Mouse (Mus musculus) MEL (cell line): Measurements from ENCODE around the gene Mark1. TPM values are rescaled to one million over a fixed set of nuclear protein-coding genes. Genes with fewer than 3 reads are reported as not detected.

ENCODE experiments used
- DNase-seq: peaks from one replicate; pipeline ENCODE4 v3.0.0; 2011; ENCODE audit warnings: low read depth, low spot score
- H3K27ac ChIP-seq: 2 replicates; pipeline ENCODE4 v1.5.1; 2012; ENCODE audit warnings: low read depth, mild to moderate bottlenecking, control low read depth, low read length, moderate library complexity; ENCODE audit not compliant: control insufficient read depth
- H3K27me3 ChIP-seq, 2 experiments: fragments of 150-350 bp in 1 of 2; sonication (generic) in 1 of 2; 2 replicates each; pipeline ENCODE4 v1.6.1; 2012; ENCODE audit warnings: low read length in 2 of 2, mild to moderate bottlenecking in 2 of 2, improper control_type of control experiment in 1 of 2, moderate library complexity in 1 of 2; ENCODE audit not compliant: insufficient read depth in 2 of 2, control insufficient read depth in 1 of 2
- H3K36me3 ChIP-seq, 2 experiments: 2 replicates each; pipeline ENCODE4 v1.6.1; 2012 to 2014; ENCODE audit warnings: low read length in 2 of 2, improper control_type of control experiment in 1 of 2, inconsistent platforms in 1 of 2, mild to moderate bottlenecking in 1 of 2; ENCODE audit not compliant: insufficient read depth in 2 of 2, control insufficient read depth in 1 of 2
- H3K4me1 ChIP-seq, 2 experiments: fragments of 150-350 bp in 1 of 2; sonication (generic) in 1 of 2; 2 replicates each; pipeline ENCODE4 v1.6.1; 2012; ENCODE audit warnings: low read length in 2 of 2, improper control_type of control experiment in 1 of 2, mild to moderate bottlenecking in 1 of 2; ENCODE audit not compliant: insufficient read depth in 2 of 2, control insufficient read depth in 1 of 2
- H3K4me3 ChIP-seq, 2 experiments: fragments of 150-350 bp in 1 of 2; sonication (generic) in 1 of 2; 2 replicates each; pipeline ENCODE4 v1.5.1; 2012; ENCODE audit warnings: low read depth in 2 of 2, low read length in 2 of 2, mild to moderate bottlenecking in 2 of 2, moderate library complexity in 2 of 2, control low read depth in 1 of 2, improper control_type of control experiment in 1 of 2; ENCODE audit not compliant: control insufficient read depth in 1 of 2, insufficient read depth in 1 of 2
- H3K79me2 ChIP-seq: 2 replicates; pipeline ENCODE4 v1.6.1; 2012; ENCODE audit warnings: mild to moderate bottlenecking, low read length, moderate library complexity; ENCODE audit not compliant: control insufficient read depth, poor library complexity, insufficient read depth
- H3K9ac ChIP-seq: 2 replicates; pipeline ENCODE4 v1.6.1; 2012; ENCODE audit warnings: low read depth, mild to moderate bottlenecking, control low read depth, low read length, moderate library complexity; ENCODE audit not compliant: control insufficient read depth, poor library complexity, severe bottlenecking
- H3K9me3 ChIP-seq: fragments of 150-350 bp; sonication (generic); replicated peaks from 2 replicates; pipeline ENCODE4 v1.6.1; 2012; ENCODE audit warnings: mild to moderate bottlenecking, low read length, improper control_type of control experiment, moderate library complexity; ENCODE audit not compliant: insufficient read depth
- E2F4 ChIP-seq: IDR thresholded peaks from 2 replicates; pipeline ENCODE4 v1.6.1; 2011; ENCODE audit warnings: low read depth, low read length, improper control_type of control experiment, borderline replicate concordance
- ELF1 ChIP-seq: IDR thresholded peaks from 2 replicates; pipeline ENCODE4 v1.6.1; 2014; ENCODE audit warnings: low read depth, mild to moderate bottlenecking, inconsistent platforms, low read length, improper control_type of control experiment, moderate library complexity
- GABPA ChIP-seq: IDR thresholded peaks from 2 replicates; pipeline ENCODE4 v1.6.1; 2012; ENCODE audit warnings: low read depth, mild to moderate bottlenecking, inconsistent platforms, low read length, improper control_type of control experiment, moderate library complexity
- JUND ChIP-seq: IDR thresholded peaks from 2 replicates; pipeline ENCODE4 v1.6.1; 2011; ENCODE audit warnings: low read depth, mild to moderate bottlenecking, improper control_type of control experiment, low read length
- MAX ChIP-seq: IDR thresholded peaks from 2 replicates; pipeline ENCODE4 v1.6.1; 2011; ENCODE audit warnings: low read length, improper control_type of control experiment
- MAZ ChIP-seq: IDR thresholded peaks from 2 replicates; pipeline ENCODE4 v1.6.1; 2012; ENCODE audit warnings: low read depth, mild to moderate bottlenecking, inconsistent platforms, low read length, improper control_type of control experiment
- MXI1 ChIP-seq: IDR thresholded peaks from 2 replicates; pipeline ENCODE4 v1.6.1; 2011; ENCODE audit warnings: mild to moderate bottlenecking, low read depth, low read length, improper control_type of control experiment
- MYB ChIP-seq: IDR thresholded peaks from 2 replicates; pipeline ENCODE4 v1.6.1; 2011; ENCODE audit warnings: mild to moderate bottlenecking, low read depth, low read length, improper control_type of control experiment
- NELFE ChIP-seq: IDR thresholded peaks from 2 replicates; pipeline ENCODE4 v1.6.1; 2011; ENCODE audit warnings: low read depth, low read length, improper control_type of control experiment
- RCOR1 ChIP-seq: IDR thresholded peaks from 2 replicates; pipeline ENCODE4 v1.6.1; 2012; ENCODE audit warnings: low read depth, mild to moderate bottlenecking, inconsistent platforms, low read length, improper control_type of control experiment
- SMC3 ChIP-seq: IDR thresholded peaks from 2 replicates; pipeline ENCODE4 v1.6.1; 2011; ENCODE audit warnings: low read depth, low read length, improper control_type of control experiment
- TBP ChIP-seq: IDR thresholded peaks from 2 replicates; pipeline ENCODE4 v1.8.0; 2011; ENCODE audit warnings: low read depth, low read length, improper control_type of control experiment
- TCF12 ChIP-seq: IDR thresholded peaks from 2 replicates; pipeline ENCODE4 v1.6.1; 2014; ENCODE audit warnings: low read depth, mild to moderate bottlenecking, inconsistent platforms, low read length, improper control_type of control experiment, moderate library complexity
- ZKSCAN1 ChIP-seq: IDR thresholded peaks from 2 replicates; pipeline ENCODE4 v1.6.1; 2012; ENCODE audit warnings: low read depth, mild to moderate bottlenecking, inconsistent platforms, low read length, improper control_type of control experiment, moderate library complexity
- polyA plus RNA-seq, 2 experiments: library from polyadenylated mRNA; stranded (reverse) in 1 of 2; unstranded in 1 of 2; fragments of >175 nt in 1 of 2; fragments of >200 nt in 1 of 2; gene quantifications; 2 replicates each; pipeline versions ENCODE4 v1.2.1 to v1.2.4; 2012; ENCODE audit warnings: low replicate concordance in 2 of 2, low read depth in 1 of 2; ENCODE audit not compliant: insufficient read length in 2 of 2, insufficient read depth in 1 of 2, missing spikeins in 1 of 2
- total RNA-seq: library from RNA; depleted of rRNA; stranded (reverse); fragments of 300-350 nt; gene quantifications from 2 replicates; pipeline ENCODE4 v1.2.3, GENCODE M21; 2012

Gene Mark1
- total and polyA plus RNA-seq, 3 experiments, result not detected

DNA sequence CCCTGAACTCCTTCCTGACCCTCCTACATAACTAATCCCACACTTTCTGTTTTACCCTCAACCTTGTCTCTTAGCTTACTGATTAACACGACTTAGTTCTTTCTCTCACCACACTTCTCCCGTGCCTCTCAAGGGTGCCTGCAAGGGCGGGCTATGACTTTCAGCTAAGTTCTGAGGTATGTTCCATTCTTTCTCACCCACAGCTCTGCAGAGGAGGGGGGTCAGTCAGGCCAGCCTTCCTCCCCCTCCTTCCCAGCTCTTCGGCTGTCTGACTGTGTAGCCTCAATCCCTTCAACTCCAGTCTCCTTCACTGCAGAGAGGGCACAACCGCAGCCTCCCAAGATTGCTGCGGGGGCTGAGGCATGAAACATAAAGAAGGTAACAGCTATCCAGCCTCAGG lies 120.5 kb downstream of the Mark1 start:
- Histone ChIP-seq H3K36me3 (no peaks in the 10 kb centered on the region), H3K27me3 (no peaks in the 10 kb centered on the region; a peak in 1 of 4 replicates), H3K27ac (no peak overlapping the region), H3K9ac (no peak overlapping the region), H3K9me3 (no peaks in the 10 kb centered on the region), H3K4me3 (no peak overlapping the region), H3K79me2 (no peaks in the 10 kb centered on the region), H3K4me1 (no peaks in the 10 kb centered on the region)
- no peak for DNase-seq
- TF ChIP-seq MAX (no peak), NELFE (no peak), SMC3 (no peak), MXI1 (no peak)

- DNase-seq, result no peak
Measured at GRCm38 (mm10) chr1:184877306-184877705, 122.1 kb downstream of the Mark1 start.

DNA sequence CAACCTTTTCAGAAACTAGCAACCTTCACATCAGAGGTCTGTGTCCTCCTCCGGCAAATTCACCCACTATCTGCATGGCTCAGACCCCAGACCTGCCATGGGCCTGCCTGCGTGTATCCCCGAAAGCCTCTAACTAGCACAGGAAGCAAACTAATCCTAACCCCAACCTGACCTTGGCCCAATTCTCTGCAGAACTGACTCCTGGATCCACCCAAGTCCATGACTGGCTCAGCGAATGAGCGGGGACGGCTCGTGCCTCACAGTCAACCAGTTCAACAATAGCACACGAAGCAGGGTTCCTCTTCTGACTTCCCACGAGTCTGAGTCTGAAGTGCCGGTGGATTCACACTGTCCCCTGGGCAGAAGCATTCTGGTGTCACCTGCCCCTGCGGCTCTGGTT lies 125.5 kb downstream of the Mark1 start:
- no peak overlapping the region for H3K27ac ChIP-seq
- no peak overlapping the region for H3K4me3 ChIP-seq
- H3K27me3 ChIP-seq, result peaks cover 0 to 3% of the 10 kb centered on the region in 2 experiments; a peak in 1 of 4 replicates
- no peaks in the 10 kb centered on the region for H3K36me3 ChIP-seq
- no peaks in the 10 kb centered on the region for H3K9me3 ChIP-seq
- no peak for DNase-seq
- no peaks in the 10 kb centered on the region for H3K4me1 ChIP-seq
- TF ChIP-seq MAZ (no peak), E2F4 (no peak), TBP (no peak), ELF1 (no peak), MYB (no peak)
- TF ChIP-seq, all 39 proteins: peak for 0
- Histone ChIP-seq H3K9ac (no peak overlapping the region), H3K79me2 (no peaks in the 10 kb centered on the region)

More at GRCm38 (mm10) chr1:184877306-184877705, 122.1 kb downstream of the Mark1 start:
- no peaks in the 10 kb centered on the region for H3K4me1 ChIP-seq
- H3K27ac ChIP-seq, result no peak overlapping the region
- H3K79me2 ChIP-seq, result no peaks in the 10 kb centered on the region
- H3K9ac ChIP-seq, result no peak overlapping the region
- no peaks in the 10 kb centered on the region; a peak in 1 of 4 replicates for H3K27me3 ChIP-seq
- no peaks in the 10 kb centered on the region for H3K9me3 ChIP-seq
- TF ChIP-seq ELF1 (no peak), TCF12 (no peak), JUND (no peak), GABPA (no peak), RCOR1 (no peak), ZKSCAN1 (no peak)
- TF ChIP-seq, all 39 proteins: peak for 0
- no peak overlapping the region for H3K4me3 ChIP-seq
- H3K36me3 ChIP-seq, result no peaks in the 10 kb centered on the region
